Comparison of ENCODE assay signal across 22 mouse cellular contexts in the genomic region with DNA sequence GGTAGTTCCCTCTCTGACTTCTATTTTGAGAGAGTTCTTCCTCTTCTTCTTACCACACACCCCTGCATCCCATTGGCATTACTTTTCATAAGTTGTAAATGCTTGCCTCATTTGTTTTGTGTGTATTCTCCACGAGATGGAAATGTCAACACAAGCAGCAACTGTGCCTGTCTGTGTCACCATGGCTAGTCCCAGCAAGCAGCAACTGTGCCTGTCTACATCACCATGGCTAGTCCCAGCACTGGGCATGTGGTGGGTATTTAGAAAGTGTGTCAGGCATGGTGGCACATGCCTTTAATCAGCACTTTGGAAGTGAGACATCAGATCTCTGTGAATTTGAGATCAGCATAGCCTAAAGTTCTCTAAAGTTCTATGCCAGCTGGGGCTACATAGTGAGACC. TPM values are rescaled to one million over a fixed set of nuclear protein-coding genes. Genes with fewer than 3 reads are reported as not detected.
"Had no signal": no experiment of that assay in that cellular context is flagged by ENCODE, and none has a peak within 500 bp of the region (broad histone marks: within the 10 kb centered on the region; RNA-seq: fewer than 3 reads in every experiment).

No protein-coding gene starts in this region.

- H3K27me3 ChIP-seq: neural tube, embryonic 12.5 days; neural tube, embryonic 13.5 days; neural tube, embryonic 15.5 days; stomach, embryonic 15.5 days had no signal

- H3K4me3 ChIP-seq: neural tube, embryonic 12.5 days; neural tube, embryonic 13.5 days; neural tube, embryonic 15.5 days; stomach, embryonic 15.5 days had no signal

- H3K4me2 ChIP-seq: neural tube, embryonic 12.5 days; neural tube, embryonic 13.5 days; neural tube, embryonic 15.5 days; stomach, embryonic 15.5 days had no signal

- H3K36me3 ChIP-seq: neural tube, embryonic 12.5 days; neural tube, embryonic 13.5 days; neural tube, embryonic 15.5 days; stomach, embryonic 15.5 days had no signal

- DNase-seq: retina, postnatal 1 day; right cerebral cortex, adult 18-20 months; right cerebral cortex, postnatal 14 days; right cerebral cortex, postnatal 25 days; right cerebral cortex, postnatal 4 days; thymus, adult 18-20 months; thymus, adult 2 months; thymus, postnatal 14 days; thymus, postnatal 25 days; thymus, postnatal 36 days; thymus, postnatal 4 days had no signal

- H3K27ac ChIP-seq: neural tube, embryonic 12.5 days; neural tube, embryonic 13.5 days; neural tube, embryonic 15.5 days; stomach, embryonic 15.5 days; stomach, postnatal 0 days had no signal

RNA-seq across cellular contexts. Expression of gene Scn4a, which starts 1.1 kb away (rescaled TPM):
- polyA plus RNA-seq: neural tube, embryonic 13.5 days; neural tube, embryonic 14.5 days; stomach, embryonic 14.5 days had no signal

RNA-seq across cellular contexts. Expression of gene Prr29, which starts 11.1 kb away (rescaled TPM):
- total RNA-seq: neutrophil, adult 5-6 weeks had no signal
- polyA plus RNA-seq: neural tube, embryonic 12.5 days; neural tube, embryonic 13.5 days; neural tube, embryonic 14.5 days had no signal

RNA-seq across cellular contexts. Expression of gene Gh, which starts 52.5 kb away (rescaled TPM):
- polyA plus RNA-seq: neural tube, embryonic 12.5 days; neural tube, embryonic 13.5 days; neural tube, embryonic 14.5 days; neural tube, embryonic 15.5 days; stomach, embryonic 14.5 days; stomach, embryonic 15.5 days; stomach, embryonic 16.5 days; stomach, postnatal 0 days; testis, adult 2 months; urinary bladder, adult 2 months had no signal
